Mouse (Mus musculus) thymus, adult 2 months (tissue): ENCODE data around the gene Cdca3. TPM values are rescaled to one million over a fixed set of nuclear protein-coding genes. Genes with fewer than 3 reads are reported as not detected.
A peak's percentile ranks its signal among the peaks of the same experiment; 100 is the strongest.

ENCODE experiments used
- DNase-seq: peaks from one replicate; pipeline ENCODE4 v3.0.0; 2021
- H3K27ac ChIP-seq: fragments of 200-500 bp; 2 replicates; pipeline ENCODE4 v1.5.1; 2012; ENCODE audit warnings: low read length, control low read depth; ENCODE audit not compliant: control insufficient read depth, insufficient read depth
- H3K27me3 ChIP-seq: fragments of 200-500 bp; 2 replicates; pipeline ENCODE4 v1.6.1; 2012; ENCODE audit warnings: mild to moderate bottlenecking, low read length, moderate library complexity, mixed read lengths; ENCODE audit not compliant: control insufficient read depth, insufficient read depth
- H3K36me3 ChIP-seq: fragments of 200-500 bp; 2 replicates; pipeline ENCODE4 v1.6.1; 2012; ENCODE audit warnings: mild to moderate bottlenecking, low read length, moderate library complexity; ENCODE audit not compliant: control insufficient read depth, insufficient read depth
- H3K4me1 ChIP-seq: fragments of 200-500 bp; replicated peaks from 2 replicates; pipeline ENCODE4 v1.6.1; 2012; ENCODE audit warnings: low read length; ENCODE audit not compliant: control insufficient read depth, insufficient read depth
- H3K4me3 ChIP-seq: fragments of 200-500 bp; 2 replicates; pipeline ENCODE4 v1.5.1; 2012; ENCODE audit warnings: mild to moderate bottlenecking, low read length, control low read depth, moderate library complexity; ENCODE audit not compliant: control insufficient read depth, insufficient read depth
- CTCF ChIP-seq: fragments of 200-500 bp; IDR thresholded peaks from 2 replicates; pipeline ENCODE4 v1.5.1; 2012; ENCODE audit warnings: mild to moderate bottlenecking, control low read depth, low read length, moderate library complexity, borderline replicate concordance; ENCODE audit not compliant: control insufficient read depth, poor library complexity, insufficient read depth; ENCODE audit errors: extremely low read depth
- POLR2A ChIP-seq: fragments of 200-500 bp; IDR thresholded peaks from 2 replicates; pipeline ENCODE4 v1.6.1; 2012; ENCODE audit warnings: mild to moderate bottlenecking, low read length, control low read depth, moderate library complexity; ENCODE audit not compliant: control insufficient read depth, poor library complexity, insufficient read depth; ENCODE audit errors: extremely low read depth
- WGBS: fragments of 180-500 bp; shearing (Covaris S2); methylation state at CpG from one replicate; pipeline ENCODE4 v1.1.7; 2018; 5-methylcytosine and 5-hydroxymethylcytosine counted together
- polyA plus RNA-seq: library from polyadenylated mRNA; depleted of rRNA; stranded (reverse); fragments of >200 nt; gene quantifications from 2 replicates; pipeline ENCODE4 v1.2.3, GENCODE M21; 2012

Gene Cdca3
- polyA plus RNA-seq, 1 experiment = 202 TPM

- TF ChIP-seq POLR2A (no peak), CTCF (no peak)
- Histone ChIP-seq H3K4me1 (peaks cover 9% of the 10 kb centered on the region), H3K4me3 (no peak overlapping the region), H3K27ac (no peak overlapping the region), H3K36me3 (no peaks in the 10 kb centered on the region), H3K27me3 (no peaks in the 10 kb centered on the region)
- no peak for DNase-seq
- WGBS = 62% methylated on average over 8 of the region's 8 CpGs
Observed at GRCm38 (mm10) chr6:124850535-124850934, 21.2 kb downstream of the Cdca3 start.

DNA sequence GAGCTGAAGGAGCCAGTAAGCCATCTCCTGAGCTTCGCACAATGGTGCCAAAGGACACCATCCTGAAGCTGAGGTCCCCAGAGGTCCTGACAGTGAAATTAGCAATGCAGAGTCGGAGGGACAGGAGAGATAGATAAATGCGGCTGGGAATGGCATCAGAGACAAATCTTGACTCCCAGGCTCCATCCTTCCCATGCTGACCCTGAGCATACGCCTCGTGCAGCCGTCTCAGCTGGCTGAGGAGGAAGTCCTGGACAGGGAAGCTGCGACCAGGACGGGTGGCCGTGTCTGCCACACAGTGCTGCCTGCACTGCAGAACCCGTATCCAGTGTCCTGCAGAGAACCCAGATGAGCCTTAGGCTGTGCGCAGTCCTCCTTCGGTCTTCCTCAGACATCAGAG is 25.3 kb downstream of the Cdca3 start:
- Histone ChIP-seq H3K27me3 (no peaks in the 10 kb centered on the region), H3K27ac (no peak overlapping the region; the same call in 1 of the 2 replicates), H3K4me1 (peaks cover 26% of the 10 kb centered on the region), H3K4me3 (no peak overlapping the region), H3K36me3 (no peaks in the 10 kb centered on the region)
- TF ChIP-seq POLR2A (no peak), CTCF (no peak)
- DNase-seq = no peak
- 90% methylated on average over 12 of the region's 12 CpGs for WGBS

DNA sequence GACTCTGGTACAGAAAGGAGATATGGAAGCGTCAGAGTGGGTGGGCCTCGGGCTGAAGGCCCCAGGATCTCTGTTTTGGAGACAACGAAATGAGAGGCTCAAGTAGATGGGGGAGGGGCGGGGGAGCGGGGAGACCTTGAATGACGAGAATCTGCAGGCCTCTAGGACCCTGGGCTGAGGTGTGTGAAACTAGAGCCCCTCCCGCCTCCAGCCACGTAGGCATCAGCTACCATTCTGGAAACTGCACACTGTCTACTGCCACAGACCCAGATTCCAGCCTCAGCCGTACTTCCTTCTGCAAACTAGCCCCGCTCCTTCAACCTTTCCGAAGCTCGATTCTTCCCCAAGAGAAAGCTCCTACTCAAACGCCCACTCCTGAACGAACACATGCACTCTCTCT is 27.0 kb downstream of the Cdca3 start:
- 34% methylated on average over 14 of the region's 14 CpGs for WGBS
- no peaks in the 10 kb centered on the region for H3K36me3 ChIP-seq
- DNase-seq = no peak
- TF ChIP-seq CTCF = no peak
- TF ChIP-seq POLR2A = no peak
- H3K4me1 ChIP-seq = peaks cover 41% of the 10 kb centered on the region
- no peak overlapping the region for H3K27ac ChIP-seq
- H3K4me3 ChIP-seq = no peak overlapping the region
- no peaks in the 10 kb centered on the region for H3K27me3 ChIP-seq

DNA sequence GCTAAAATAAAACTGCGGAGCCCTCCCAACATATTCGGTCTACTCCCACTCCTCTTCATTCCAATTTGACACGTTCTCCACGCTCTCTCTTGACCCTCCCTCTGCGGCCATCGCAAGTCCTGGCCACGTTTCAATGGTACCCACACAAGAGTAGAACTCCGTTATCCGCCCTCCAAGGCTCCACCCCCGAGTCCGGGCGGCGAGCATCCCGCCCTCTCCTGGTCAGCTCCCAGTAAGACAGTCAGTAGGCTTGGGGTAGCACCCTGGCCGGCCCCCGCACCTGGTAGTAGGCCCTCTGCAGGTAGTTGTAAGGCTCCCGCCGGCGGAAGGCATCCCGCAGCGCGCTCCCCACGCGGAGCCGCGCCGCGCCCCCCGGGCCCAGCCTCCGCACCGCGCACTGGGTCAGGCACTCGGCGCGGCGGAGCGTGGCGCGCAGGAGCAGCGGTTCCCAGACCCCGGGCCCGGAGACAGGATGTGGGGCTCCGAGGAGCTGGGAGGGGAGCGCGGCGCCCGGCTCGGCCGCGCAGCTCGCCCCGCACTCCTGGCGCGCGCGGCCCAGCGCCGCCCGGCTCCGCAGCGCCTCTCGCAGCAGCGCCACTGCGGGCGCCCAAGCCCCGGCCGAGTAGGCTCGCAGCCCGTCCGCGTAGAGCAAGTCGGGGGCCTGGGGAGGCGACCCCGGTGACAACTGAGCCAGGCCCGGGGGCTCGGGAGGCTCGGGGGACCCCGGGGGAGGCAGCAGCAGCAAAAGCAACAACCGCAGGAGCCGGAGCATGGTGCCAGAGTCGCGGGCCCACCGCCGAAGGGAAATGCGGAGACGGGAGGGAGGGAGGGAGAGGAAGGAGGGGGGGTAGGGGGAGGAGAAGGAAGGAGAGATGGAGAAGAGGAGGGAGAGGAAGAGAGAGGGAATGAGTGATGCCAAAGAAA is 27.8 kb downstream of the Cdca3 start, which contains the start of gene P3h3:
Gene P3h3 (minus strand): TSS at position 837 of the 924 bp plus-strand sequence.
- peak; percentile 38; the same call in 1 of the 2 replicates for TF ChIP-seq POLR2A
- TF ChIP-seq CTCF = peak; percentile 85
- peak; percentile 81 for DNase-seq
- H3K27ac ChIP-seq = no peak within 1 kb of the TSS
- H3K4me3 ChIP-seq = peak within 1 kb of the TSS; percentile 51
- under 1% methylated on average over 85 of the region's 86 CpGs for WGBS
- H3K36me3 ChIP-seq = no peaks in the 10 kb centered on the region
- peaks cover 50% of the 10 kb centered on the region for H3K4me1 ChIP-seq
- no peaks in the 10 kb centered on the region for H3K27me3 ChIP-seq

GRCm38 (mm10) chr6:124857840-124858530 is 28.6 kb downstream of the Cdca3 start:
- 50% methylated on average over 26 of the region's 26 CpGs for WGBS
- Histone ChIP-seq H3K4me3 (peak overlapping the region; percentile 51), H3K27me3 (no peaks in the 10 kb centered on the region), H3K27ac (no peak overlapping the region), H3K4me1 (peaks cover 56% of the 10 kb centered on the region), H3K36me3 (no peaks in the 10 kb centered on the region)
- DNase-seq = no peak
- TF ChIP-seq POLR2A (no peak), CTCF (no peak)

DNA sequence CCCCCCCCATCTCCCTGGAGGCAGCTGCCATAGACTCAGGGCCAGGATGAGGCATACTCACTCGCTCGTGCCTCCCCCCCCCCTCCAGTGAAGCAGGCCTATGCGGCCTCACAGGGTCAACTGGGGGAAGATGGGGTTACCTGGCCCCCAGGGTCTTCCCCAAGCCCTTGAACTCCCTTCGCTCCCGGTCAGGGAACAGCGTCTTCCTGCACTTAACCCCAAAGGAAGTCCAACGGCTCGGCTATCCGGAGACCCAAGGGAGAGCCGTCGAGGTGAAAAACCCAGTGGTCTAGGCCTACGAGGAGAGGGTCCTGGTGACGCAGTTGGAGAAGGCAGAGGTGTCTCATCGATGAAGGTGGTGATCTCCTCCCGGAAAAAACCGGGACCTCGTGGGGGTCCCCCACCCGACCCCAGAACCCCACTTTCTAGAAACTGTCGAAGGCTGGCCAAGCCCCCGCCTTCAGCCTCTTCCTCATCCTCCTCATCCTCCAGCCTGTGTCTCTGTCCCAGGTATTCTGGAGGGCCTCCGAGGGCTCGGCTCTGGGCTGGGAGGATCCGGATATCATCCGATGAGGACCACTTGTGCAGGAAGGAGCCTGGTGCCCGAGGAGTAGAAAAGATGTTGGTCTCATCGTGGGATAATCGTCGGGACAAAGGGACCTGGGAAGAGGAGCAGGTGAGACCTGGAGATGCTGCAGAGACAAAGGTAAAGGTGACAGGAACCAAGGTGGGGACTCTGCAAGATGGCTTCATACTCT is 29.4 kb downstream of the Cdca3 start:
- H3K36me3 ChIP-seq = no peaks in the 10 kb centered on the region
- no peak for DNase-seq
- no peaks in the 10 kb centered on the region for H3K27me3 ChIP-seq
- no peak overlapping the region for H3K27ac ChIP-seq
- TF ChIP-seq CTCF = no peak
- no peak for TF ChIP-seq POLR2A
- H3K4me3 ChIP-seq = no peak overlapping the region
- H3K4me1 ChIP-seq = peaks cover 59% of the 10 kb centered on the region
- WGBS = 84% methylated on average over 26 of the region's 28 CpGs
